Mouse (Mus musculus) kidney, adult 18-20 months (tissue): ENCODE results near the gene Sbk1.

Experiments used
- DNase-seq: peaks from one replicate; pipeline ENCODE4 v3.0.0; 2021

Gene Sbk1

DNA sequence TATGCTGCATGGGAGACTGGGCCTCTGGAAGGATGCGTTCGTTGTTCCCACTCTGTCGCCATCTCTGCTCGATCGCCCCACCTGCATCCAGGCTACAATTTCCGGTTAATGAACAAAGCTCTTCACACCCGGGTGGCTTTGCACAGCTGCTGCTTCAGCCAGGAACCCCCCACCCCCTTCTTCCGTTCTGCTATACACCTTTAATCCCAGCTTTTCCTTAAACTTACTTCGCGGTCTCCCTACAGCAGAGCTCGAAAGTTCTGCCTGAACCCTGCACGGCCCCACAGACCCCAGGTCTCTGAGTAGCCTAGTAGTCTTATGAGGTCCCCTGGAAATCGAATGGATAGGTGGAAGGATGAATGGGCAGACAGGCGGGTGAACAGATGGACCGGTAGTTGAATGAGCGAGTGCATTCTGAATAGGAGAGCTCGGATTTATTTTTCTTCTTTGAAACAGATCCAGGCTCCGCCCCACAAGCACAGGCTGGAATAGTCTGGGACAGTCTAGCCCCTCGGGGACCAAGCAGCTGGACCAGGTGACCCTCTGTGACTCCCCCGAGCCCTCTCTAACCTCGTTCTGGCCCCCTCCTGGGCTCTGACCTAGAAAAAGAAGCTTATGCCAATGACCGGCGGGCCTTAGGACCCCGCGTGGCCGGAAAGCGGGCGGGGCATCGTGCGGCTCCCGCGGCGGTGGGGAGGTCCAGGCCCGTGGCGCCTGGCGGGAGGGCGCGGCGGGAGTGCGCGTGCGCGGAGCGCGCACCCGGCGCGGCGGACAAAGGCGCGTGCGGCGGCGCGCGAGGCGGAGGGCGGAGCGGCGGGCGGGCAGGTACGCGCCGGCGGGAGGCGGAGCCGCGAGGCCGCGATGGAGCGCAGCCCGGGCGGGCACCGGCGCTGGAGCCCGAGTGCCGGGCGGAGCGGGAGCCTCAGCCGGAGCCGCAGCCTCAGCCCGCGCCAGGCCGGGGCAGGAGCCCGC is at the start of gene Sbk1:
Gene Sbk1 (plus strand): TSS at position 908 of the 972 bp plus-strand sequence.
- DNase-seq, result peak; percentile 95

DNA sequence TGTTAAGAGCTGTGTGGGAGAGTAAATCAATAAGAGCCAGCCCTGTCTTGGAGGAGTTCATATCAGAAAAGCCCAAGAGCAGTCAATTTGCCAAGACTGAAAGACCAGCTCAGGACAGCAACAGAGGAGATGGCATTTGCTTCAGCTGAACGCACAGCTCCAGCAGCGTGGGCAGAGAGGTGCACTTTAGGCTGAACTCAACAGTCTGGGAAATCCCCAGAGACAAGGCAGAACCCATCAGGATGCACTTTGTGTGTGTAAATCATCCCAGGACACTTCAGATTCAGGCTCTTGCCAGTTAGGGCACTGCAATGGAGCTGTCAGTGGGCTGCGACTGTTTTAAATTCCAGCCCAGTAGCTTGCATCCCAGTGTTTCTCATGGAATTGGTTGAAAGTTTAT is 49.7 kb upstream of the Sbk1 start:
- no peak for DNase-seq

DNA sequence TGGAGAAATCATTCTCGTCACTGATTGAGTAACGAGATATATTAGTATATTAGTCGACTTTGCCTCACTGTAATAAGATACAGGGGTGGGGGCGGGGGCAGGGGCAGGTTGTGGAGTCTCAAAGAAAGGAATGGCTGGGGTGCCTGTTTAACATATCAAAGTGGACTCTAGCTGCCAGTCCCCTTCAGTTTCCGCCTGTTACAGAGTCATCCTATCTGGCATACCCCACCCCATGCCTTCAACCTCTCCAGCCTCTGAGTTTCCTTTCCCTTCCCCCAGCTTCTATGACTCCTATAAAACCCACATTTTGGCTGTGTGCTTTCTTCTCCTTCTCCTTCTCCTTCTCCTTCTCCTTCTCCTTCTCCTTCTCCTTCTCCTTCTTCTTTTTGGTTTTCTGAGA is 46.3 kb upstream of the Sbk1 start:
- DNase-seq, result no peak

DNA sequence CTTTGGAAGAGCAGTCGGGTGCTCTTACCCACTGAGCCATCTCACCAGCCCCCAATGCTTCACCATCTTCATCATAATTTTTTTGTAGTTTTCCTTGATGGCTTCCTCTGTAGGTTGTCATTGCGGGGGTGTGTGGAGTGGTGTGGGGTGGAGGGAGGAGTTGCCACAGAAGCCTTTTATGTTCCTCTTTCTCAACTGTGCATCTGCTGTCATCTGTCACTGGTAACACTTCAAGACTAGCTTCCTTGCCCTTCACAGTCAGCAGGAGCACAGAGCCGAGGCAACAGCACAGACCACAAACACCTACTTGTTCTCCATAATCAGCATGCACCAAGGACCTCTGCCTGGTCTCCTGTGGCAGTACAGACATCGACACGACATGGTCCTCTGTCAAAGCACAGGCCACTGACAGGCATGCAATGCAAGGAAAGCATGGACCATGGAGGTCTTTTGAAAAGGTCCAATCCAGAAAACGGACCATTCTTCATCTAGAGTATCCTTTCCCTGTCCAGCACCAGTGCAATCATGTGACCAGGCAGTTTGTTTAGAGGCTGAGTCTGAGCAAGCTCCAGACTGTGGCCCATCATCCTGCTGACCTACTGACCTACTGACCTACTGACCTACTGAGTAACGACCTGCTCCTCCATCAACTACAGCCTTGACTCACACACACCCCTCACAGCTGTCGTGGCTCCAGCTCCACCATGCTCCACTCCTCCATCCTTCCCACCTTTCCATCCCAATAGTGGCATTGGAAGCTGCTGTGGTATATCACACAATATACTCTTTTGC is 41.9 kb upstream of the Sbk1 start:
- no peak for DNase-seq

DNA sequence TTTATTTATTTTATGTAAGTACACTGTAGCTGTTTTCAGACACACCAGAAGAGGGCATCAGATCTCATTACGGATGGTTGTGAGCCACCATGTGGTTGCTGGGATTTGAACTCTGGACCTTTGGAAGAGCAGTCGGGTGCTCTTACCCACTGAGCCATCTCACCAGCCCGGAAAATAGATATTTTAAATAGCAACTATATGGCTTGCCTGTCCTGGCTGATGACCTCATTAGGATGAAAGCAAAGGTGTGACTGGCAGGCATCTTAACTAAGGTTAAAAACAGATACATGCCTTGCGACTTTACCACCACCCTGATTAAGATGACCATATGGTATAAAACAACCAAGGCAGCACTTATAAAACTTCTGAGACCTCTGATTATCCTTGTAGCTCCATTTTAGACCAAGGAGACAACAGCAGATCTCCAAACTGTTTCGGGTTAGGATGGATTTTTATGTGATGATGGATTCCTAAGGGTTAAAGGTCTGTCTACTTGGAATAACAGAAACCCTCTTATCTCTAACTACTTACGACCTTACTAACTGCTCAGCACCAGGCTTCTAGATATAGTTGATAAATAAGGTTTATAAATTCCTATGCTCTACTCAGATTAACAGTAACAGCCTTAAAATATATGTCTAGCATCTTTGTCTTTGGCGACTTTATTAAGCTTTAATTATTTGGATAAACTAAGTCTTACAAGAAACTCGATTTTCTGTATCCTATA is 39.9 kb upstream of the Sbk1 start:
- DNase-seq, result no peak

DNA sequence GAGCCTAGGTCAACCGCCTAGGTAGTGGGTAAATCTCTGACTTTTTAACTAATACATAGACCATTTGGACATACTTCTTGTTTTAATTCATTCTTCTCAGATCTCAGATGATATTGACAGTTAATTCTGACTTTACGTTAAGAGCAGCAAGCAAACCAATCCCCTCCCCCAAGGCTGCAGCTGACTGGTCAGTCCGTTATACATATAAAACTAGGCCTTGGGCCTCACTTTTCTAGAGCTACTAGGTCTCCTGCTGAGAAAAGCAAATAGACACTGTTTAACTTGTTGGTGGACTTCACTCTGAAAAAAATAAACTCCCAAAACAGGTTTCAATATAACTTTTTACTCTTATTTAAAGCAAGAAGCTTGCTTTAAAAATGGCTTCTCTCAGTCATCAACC is 37.8 kb upstream of the Sbk1 start:
- no peak for DNase-seq

DNA sequence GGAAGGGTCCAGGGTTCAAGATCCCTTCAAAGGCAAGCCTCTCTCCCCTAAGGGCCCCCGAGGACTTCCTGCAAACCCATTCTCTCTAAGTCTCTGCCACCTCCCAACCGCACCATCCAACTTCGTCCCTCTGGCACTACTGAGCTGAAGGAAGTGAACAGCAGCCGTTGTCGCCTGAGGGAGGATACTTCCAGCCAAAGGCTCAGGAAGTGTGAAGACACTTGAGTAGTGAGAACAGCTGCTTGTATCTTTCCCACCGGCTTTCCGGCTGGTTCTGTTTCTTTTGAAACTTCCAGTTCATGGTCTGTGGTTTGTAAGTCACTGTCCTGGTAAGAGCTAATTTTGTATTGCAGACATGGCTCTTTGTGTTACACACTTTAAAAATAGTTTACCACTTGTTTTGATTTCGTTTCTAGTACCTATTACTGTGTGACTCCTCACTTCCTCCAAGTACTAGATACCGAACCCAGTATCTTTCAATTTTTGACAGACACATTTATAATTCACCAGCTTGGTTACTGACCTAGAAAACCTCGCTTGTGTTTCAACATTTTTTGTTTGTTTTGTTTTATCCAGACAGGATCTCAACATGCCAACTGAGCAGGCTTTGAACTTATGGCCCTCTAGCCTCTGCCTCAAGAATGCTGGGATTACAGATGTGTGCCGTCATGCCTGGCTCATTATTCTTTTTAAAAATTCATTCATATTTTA is 36.2 kb upstream of the Sbk1 start:
- no peak for DNase-seq

DNA sequence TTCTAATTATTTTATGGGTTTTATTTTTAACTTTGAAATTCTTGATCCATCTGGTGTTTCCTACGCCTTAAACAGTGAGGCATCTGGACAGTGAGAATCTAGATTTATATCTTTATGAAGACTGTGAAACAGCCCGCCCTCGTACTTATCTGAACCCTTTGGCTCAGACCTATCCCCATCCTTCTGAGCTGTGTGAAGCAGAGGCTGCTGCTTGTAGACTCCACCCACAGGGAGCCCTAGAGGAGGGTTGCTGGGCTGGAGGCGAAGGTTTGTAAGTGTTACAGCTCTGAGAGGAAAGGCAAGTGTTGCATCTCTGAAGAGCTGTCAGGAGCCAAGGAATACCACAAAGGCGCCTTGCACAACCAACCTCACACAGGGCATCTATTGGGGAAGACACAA is 35.6 kb upstream of the Sbk1 start:
- DNase-seq, result no peak

DNA sequence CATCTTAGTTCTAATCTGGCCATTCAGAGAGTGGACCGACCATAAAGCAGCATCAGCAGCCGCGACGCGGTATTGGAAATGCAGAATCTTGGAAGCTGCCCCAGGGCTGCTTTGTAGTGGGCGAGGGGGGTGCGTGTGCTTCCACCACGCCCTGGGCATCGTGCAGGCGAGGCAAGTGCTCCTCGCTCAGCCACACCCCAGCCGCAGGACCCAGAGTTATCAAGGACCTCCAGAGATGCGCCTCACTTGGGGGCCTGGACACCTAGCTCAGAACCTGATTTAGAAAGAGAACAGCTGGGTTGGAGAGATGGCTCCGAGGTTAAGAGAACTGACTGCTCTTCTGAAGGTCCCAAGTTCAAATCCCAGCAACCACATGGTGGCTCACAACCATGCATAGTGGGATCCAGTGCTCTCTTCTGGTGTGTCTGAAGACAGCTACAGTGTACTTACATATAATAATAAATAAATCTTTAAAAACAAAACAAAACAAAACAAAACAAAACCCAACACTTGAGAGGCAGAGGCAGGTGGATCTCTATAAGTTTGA is 31.5 kb upstream of the Sbk1 start:
- no peak for DNase-seq

DNA sequence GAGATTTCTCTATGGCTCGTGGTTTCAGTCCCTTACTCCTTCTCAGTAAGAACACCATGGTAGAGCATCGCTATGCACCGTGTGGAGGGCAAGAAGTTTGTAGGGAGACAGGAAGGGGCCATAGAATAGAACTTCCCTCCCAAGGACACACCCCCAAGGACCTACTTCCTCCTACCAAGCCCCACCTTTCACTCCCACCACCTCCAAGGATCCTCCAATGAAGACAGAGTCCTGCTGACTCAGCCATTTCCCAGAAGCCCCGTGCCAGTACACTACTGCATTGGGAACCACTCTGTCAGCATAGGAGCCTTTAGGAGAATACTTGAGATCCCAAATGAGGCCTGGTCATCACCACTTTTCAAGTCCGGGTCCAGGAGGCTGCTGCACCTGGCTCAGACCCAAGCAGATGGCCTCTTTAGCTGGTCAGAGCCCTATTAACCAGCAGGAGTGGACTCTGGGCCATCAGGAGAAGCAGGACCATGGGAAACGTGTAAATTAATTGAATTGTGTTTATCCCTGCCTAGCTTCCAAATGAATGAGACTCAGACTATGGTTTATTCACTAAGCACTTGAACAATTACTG is 28.2 kb upstream of the Sbk1 start:
- DNase-seq, result no peak

DNA sequence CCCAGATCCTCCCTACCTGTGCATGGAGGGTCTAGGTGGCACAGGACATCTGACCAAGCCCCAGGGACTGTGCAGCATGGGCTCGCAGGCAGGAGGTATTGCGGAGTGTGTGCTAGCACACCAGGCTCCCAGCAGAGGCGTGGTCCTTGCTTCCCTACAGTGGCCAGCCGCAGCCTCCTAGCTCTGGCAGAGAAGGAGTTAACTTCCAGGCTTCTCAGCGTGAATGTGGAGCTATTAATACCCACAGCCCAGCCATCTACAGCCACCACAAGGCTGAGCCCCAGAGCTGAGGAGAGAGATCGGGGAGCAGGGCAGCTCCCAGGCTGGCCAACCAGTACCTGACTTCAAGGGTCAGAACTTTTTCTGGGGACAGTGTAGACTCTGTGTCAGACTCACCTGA is 24.3 kb upstream of the Sbk1 start:
- no peak for DNase-seq

DNA sequence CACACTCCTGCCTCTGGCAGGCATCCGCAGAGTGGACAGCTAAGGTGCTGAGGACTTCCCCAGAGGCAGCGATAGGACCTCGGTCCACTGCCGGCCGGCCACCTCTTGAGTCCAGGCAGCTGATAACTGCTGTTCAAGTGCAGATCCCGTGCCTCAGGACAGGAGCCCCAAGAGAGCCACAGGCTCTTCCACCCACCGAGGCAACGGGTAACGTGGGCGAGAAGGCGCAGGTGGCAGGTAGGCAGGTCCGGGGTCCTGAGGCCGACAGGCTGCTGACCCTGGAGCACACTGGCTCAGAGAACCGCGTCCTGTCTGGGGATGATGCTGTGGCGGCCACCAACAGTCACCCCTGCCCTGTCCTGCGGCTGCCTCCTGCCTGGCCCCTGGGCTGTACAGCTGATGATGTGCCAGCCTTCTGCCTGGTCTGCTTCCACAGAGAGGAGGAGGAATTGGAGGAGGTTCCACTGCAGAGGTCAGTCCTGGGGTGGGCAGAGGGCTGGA is 23.7 kb upstream of the Sbk1 start:
- DNase-seq, result no peak

DNA sequence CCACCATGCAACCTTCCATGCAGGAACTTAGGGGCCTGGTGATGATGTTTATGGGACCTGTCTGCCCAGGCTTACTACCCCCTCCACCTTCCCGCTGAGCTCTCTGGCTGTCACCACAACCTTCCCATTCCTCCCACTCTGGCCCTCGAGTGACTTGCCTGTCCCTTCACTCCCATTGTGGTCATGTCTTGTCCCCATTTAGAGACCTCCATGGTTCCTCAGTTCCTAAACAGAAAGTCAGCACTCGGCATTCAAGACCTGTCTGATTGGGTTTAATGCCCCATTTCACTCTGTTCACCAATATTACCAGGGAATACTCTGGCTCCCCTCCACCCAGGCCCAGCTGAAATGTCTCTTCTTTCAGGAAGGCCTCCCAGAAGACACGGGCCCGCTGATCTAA is 23.3 kb upstream of the Sbk1 start:
- no peak for DNase-seq

DNA sequence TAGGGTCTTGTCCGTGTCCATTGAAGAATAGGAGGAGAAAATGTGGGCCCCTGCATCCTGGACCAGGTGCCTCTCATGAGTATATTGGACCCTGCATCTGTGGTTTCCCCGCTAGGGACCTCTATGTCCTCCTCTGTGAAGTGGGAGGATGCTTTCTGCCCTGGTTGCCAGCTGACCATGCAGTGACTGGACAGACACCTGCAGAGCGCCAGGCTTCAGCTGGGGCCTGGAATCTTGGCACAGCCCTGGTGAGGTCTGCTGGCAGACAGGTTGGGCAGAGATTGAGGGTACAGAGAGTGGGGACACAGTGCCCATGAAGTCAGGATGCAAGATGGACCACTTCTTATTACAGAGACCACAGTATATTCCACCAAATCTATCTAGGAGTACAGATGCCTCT is 22.4 kb upstream of the Sbk1 start:
- DNase-seq, result no peak

DNA sequence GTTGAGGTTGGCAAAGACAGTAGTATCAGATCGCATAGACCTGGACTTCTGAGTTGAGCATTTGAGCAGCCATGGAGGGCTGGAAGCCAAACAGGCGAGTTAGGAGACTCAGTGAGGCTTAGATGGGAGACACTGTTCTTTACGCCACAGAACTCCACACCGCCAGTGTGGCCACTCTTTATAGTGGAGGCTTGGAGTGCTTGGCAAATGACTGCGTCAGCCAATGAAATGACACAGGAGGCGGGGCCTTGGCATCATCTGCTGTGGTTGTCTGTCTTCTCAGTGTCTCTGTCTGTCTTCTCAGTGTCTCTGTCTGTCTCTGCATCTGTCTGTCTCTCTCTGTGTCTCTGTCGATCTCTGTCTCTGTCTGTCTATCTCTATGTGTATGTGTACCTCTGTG is 21.9 kb upstream of the Sbk1 start:
- no peak for DNase-seq

DNA sequence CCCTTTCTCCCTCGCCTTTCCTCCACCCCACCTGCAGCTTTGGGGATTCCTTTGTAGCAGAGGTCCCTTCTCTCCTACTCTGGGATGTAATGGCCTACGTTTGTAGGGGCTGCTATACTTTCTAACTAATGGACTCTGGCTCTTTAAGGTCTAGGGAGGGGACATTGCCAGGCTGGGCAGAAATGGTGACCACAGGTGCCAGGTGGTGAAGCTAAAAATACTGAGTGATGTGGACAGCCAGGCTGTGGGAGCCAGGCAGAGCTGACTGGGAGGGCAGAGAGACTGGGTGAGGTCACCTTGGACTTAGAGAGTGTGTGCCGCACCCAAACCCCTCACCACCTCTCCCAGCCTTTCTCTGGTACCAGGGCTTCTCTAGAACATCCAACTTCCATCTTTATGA is 20.7 kb upstream of the Sbk1 start:
- no peak for DNase-seq

DNA sequence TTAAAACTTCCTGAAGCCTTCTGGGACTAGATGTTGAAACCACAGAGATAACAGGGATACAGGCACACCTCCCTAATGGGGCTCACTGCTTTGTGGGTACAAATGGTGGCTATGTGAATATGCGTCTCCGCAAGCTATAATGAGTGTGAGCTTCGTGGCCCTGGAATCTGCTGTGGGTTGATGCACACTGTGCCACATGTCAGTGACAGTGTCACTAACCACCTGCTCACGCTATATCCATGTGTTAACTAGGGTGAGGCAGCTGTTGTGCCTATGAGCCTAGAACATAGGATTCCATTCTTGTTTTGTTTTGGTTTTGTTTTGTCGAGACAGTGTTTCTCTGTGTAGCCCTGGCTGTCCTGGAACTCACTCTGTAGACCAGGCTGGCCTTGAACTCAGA is 20.2 kb upstream of the Sbk1 start:
- DNase-seq, result no peak

DNA sequence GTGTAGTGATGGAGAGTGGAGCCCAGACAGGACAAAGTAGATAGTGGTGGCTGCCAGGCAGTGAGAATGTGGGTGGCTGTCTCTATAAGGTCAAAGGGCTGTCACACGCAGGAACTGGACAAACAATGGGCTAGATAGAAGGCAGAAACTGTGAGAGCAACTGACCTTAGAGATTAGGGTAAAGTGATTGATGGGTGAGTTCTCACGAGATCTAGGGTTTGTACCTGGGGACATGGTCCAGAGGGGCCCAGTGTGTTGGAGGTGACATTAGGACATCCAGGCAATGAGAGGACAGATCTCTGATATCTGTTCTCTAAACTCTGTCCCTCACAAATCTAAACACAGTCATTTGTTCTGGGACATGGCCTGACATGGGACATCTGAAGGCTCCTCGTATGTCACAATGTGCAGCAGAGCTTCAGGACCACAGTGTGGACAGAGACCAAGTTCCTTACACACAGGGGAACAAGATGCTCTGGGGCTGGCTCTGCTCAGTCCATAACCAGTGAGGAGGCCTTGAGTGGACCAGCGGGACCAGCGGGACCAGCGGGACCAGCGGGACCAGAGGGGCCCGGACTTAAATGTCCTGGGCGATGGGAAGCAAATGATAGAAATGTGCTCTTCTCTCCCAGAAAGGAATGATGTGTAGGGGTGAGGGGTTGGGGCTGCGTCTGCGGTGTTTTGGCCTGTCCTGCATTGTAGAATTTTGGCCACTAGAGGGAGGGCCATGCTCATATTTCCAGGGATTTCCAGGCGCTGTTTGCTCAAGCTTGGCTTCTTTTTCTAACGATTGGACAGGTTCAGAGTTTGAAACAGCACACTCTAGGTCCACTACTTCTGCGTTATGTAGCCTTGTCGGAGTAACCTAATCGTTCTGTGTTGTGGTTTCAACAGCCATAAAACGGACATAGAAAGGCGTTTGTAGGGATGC is 11.9 kb upstream of the Sbk1 start:
- DNase-seq, result peak; percentile 73

DNA sequence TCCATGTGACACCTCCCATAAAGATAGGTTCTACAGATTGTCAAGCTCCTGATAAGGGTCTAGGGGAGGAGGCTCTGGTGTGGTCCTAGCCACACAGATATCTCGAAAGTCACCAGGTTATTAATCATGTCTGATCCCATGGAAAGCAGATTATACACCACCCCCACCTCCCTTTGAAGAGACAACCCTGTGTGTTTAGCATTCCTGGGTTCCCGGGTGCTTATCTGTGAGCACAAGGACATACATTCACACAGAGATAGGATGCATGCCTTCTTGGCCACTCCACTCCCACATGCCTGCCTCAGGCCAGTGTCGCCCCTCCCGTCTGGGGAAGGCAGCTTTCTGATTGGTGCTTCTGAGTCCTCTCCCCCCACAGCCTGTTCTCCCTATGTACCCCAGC is 10.6 kb upstream of the Sbk1 start:
- no peak for DNase-seq

DNA sequence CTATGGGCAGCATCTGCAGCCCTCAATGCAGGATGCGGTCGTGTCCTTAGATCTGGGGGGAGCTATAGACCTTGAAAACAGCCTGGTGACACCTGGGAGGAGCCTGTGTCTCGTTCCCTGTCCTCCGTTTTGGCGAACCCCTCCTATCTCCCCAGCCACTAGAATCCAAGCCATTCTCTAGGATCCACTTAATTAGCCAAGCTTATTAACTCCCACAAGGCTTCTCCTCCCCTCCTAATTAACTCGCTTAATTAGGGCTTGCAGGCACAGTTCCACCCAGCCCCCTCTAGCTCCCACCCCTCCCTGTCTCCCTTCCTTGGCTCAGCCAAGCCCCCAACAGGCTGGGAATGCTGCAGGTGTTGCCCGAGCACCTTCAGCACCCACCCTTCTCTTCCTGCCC is 8.5 kb upstream of the Sbk1 start:
- no peak for DNase-seq

DNA sequence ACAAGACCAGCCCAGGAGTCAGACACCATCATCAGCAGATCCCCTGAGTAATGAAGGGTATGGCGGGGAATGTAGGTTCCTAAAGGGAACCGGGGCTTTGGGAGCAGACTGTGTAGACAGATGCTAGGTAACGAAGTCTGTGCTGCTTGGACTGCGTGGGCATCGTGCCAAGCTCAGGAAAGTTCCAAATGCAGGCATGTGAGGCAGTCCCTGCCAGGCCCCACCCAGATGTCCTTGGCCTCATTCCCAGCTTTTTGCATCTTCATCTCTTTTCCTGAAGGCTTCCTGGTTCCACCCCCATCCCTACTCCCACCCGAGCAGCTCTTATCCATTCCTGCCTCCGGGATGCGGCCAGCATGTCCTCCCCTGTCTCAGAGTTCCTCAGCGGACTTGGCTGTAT is 6.5 kb upstream of the Sbk1 start:
- DNase-seq, result peak; percentile 78
